Mouse (Mus musculus) cerebellum, postnatal 14 days (tissue): ENCODE measurements around the gene Pik3r2.

Experiments
- DNase-seq, 2 experiments: peaks; one replicate each; pipeline ENCODE4 v3.0.0; 2021; ENCODE audit warnings: mixed read lengths in 2 of 2

Gene Pik3r2

DNA sequence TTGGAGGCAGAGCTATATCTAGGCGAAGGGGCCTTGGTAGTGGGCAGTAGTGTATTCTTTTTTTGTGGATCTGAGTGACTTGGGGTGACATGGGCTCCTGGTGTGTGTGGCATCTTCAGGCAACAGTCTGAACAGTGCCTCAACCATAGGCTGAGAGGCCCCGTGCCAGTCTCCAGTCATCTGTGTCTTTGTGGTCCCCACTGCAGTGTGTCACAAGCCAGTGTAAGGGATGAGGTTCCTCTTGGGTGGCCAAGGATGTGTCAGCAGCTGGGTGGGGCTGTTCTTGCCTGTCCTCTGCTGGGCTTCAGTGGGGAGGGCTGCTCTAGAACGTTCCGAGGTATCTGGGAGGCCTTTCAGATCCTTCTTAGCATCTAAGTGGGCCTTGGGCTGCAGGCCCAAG is 45.6 kb downstream of the Pik3r2 start:
- DNase-seq: no peak

DNA sequence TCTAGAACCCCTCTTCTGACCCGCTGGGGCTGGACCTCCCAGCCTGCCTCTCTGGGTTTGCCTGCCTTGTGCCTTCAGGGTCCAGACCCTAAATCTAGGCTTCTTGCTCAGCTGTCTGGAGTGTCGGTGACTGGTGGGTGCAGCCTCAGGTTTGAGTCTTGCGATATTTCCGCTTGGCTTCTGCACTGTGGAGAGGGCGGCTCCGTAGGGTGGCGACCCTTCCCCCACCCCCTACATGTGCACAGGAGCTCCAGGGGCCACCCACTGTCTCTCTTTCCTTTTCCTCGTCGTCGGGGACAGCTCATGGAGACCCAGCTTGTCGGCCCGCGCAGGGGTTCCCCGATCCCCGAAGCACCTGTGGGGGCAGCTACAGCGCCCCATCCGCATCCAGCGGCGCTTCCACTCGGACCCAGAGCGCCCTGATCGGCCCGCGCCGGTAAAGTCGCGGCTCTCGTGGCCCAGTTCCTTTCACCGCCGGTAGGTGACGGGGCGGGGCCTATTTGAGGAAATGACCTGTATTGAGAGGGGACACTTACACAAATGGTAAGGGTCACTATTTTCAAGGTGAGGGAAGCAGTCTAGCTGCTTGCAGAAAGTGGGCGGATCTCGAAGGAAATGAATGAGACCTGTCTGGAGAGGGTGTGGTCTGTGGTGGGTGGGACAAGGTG is 46.6 kb downstream of the Pik3r2 start:
- peak in 1 of 2 experiments; percentile 33 for DNase-seq

DNA sequence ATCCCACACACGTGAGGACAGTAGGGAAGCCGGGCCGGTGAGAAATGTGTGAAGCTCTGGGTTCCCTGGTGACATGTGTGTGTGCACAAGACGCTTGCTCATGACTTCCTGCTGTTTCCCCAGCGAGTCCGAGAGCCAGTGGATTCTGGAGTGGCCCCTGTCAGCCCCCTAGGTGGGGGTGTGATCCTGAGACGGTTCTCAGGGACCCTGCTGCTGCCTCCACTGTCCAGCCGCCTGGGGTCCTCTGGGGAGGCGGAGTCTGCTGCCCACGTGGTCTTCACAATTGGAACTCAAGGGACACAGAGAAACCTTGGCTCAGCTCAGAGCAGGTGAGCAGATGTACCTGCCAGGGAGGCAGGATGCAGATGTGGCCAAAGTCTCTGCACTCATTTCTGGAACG is 49.8 kb downstream of the Pik3r2 start:
- DNase-seq: no peak

DNA sequence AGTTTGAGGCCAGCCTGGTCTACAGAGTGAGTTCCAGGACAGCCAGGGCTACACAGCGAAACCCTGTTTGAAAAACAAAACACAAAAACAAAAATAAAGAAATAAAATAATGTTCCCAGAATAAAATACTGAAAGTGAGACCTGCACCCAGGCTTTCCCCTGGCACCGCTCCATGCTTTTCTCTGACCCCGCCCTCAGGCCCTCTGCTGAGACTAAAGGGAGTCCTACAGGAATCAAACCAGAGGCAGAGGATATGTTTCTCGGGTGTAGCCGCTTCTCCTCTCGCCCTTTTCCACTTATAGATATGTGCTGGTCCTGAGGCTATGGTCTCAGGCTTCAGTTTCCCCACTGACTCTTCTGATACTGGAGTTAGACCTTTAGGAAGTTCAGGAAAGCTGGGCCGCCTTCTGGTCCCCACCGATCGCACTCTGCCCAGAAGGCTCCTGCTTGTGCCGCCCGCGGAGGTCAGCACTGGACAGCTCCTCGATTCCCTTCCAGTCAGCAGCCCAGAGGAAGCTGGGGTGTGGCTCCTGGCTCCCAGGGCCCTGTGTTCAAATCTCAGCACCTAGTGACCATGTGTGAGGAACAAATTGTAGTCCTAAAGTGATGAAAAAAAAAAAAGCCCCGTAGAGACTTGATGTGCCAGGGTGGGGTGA is 50.6 kb downstream of the Pik3r2 start:
- DNase-seq: peak in 1 of 2 experiments; percentile 16

DNA sequence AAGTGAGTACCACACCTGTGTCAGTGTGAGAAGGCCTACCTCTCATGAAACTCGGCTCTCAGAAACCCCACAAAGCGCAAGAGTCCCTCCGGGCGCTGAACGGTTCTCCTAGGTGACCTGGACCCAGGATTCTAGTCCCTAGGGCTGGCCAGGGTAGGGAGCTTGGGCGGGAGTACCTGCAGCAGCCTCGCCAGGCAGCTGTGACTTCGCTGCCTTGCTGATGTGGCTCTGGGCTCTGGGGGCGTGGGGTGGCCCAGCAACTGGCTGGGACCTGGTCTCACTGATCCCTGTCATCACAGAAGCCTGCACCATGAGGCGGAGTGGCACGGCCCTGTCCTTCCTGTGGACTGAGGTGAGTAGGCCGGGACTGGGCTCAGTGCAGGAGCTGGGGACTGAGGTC is 52.3 kb downstream of the Pik3r2 start:
- no peak for DNase-seq

DNA sequence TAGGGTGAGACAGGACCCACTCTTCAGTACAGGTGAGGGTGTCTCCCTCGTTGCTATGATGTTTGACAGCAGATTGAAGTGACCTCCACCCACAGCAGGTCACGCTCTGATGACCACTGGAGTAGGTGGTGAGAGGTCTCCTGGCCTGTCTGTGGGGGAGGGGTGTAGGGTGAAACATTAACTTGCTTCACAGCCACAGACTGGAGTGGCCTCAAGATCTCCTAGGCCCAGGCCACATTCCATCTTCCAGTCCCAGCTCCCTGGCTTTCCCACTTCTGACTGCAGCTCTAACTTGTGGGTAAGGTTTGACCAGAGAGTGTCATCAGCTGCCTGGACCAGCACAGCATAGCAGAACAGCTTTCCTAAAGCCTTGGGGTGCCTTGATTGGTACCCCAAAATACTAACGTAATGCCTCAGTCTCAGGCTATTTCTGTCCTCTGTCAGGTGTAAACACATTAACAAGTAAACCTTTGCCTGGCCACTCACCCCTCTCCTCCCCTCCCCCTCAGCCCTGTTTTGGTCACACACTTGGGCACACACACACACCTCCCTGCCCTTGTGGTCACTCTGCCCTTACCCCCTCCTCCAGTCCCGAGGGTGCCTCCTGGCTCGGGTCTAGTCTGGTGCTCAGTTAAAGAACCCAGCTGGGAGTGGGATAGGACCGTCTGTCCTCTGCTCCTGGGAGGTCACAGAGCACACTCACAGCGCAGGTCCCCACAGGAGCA is 52.9 kb downstream of the Pik3r2 start, which contains the start of gene Pde4c:
Gene Pde4c, plus strand, starts transcription at position 235 of the 725 bp plus-strand sequence.
- DNase-seq: no peak

DNA sequence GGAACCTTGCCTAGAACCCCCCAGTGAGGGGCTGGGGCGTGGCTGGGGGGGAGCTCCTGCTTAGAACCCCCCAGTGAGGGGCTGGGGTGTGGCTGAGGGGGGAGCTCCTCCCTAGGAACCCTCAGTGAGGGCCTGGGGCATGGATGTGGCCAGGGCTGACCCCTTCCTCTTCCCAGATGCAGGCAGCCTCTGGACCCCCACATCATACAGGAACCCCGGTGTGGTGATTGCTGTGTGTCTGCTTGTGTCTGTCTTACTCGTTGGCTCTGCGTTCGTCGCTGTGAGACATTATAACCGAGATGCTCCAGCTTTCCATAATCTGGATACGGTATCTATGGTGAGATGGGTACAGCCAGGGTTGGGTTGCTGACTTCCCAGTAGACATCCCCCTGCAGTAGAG is 54.9 kb downstream of the Pik3r2 start:
- peak in 1 of 2 experiments; percentile 14 for DNase-seq

DNA sequence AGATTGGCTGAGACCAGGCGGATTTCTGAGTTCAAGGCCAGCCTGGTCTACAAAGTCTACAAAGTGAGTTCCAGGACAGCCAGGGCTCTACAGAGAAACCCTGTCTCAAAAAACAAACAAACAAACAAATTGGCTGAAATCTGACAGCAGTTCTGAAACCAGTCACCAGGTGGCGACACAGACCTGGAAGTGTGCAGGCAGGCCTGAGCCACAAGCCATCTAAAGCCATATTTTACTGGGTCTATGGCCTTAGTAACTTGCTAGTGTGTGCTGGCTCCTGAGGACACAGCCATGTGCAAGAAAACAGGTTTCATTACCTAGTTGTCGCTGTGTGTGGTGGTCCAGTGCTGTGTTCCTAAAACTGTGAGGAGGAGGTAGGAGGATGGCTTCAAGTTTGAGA is 55.8 kb downstream of the Pik3r2 start:
- DNase-seq: peak; percentile 91 to 93

DNA sequence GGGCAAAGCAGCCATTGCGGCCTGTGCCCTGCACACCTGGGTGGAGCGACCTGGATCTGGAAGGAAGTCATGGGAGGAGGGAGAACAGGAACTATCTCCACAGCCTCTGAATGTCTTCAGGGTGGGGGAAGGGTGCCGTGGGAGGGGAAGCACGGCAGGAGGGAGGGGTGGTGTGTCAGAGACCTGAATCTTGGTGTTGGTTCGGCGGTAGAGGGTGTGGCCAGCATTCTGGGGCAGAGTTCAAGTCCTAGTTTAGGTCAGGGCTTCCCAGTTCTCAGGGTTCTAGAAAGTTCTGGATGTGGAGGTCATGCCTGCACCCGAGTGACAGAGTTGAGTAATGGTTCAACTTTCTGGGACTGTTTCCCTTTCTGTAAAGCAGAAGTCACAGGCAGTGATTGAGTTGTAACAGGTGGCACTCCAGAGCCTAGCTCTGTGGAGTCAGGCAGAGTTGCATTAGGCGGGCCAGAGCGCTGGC is 56.7 kb downstream of the Pik3r2 start:
- no peak for DNase-seq

DNA sequence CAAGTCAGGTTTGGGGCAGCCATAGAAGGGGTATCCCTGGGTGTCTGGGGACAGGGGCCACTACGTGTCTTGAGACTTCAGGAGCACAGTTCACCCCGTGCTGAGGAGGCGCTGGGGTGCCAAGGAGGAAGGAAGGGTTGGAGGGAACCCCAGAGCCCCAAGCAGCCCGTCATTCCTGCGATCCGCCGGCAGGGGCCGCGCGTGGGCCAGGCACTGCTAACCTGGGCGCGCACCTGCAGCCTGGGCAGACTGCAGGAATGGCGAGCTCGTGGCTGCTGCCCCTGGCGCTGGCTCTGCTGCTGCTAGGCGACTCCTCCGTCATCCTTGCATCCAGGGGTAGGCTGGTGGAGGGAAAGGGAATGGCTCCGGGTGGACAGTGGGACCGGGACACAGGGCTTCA is 58.2 kb downstream of the Pik3r2 start, which contains the start of gene Gm3336:
Gene Gm3336, plus strand, starts transcription at position 247 of the 400 bp plus-strand sequence.
- DNase-seq: peak; percentile 81 to 86
